Mouse (Mus musculus) E14TG2a.4 (cell line): ENCODE data around the gene Olfr1126.
"Not testable (repeated sequence)": the region's sequence is repeated elsewhere in the genome, so short reads cannot be mapped to it uniquely, and the experiment has no call there.

Experiments used
- H3K27me3 ChIP-seq: 2 replicates; pipeline ENCODE4 v1.6.1; 2014; ENCODE audit warnings: low read length, control low read depth; ENCODE audit not compliant: insufficient read depth
- H3K36me3 ChIP-seq: 2 replicates; pipeline ENCODE4 v1.6.1; 2014; ENCODE audit warnings: low read length, control low read depth; ENCODE audit not compliant: insufficient read depth
- H3K4me1 ChIP-seq: replicated peaks from 2 replicates; pipeline ENCODE4 v1.6.1; 2014; ENCODE audit warnings: low read depth, low read length, control low read depth
- H3K4me3 ChIP-seq: replicated peaks from 2 replicates; pipeline ENCODE4 v1.5.1; 2014; ENCODE audit warnings: mild to moderate bottlenecking, low read length
- H3K9me3 ChIP-seq: 2 replicates; pipeline ENCODE4 v1.6.1; 2014; ENCODE audit warnings: low read length, control low read depth
- CTCF ChIP-seq: conservative IDR thresholded peaks from 2 replicates; pipeline ENCODE4 v1.5.1; 2014; ENCODE audit warnings: low read length
- NANOG ChIP-seq: IDR thresholded peaks from 2 replicates; pipeline ENCODE4 v1.6.1; 2014; ENCODE audit warnings: borderline replicate concordance, low read length, mixed read lengths
- POU5F1 ChIP-seq: IDR thresholded peaks from 2 replicates; pipeline ENCODE4 v1.6.1; 2014; ENCODE audit warnings: low read length, borderline replicate concordance

The Olfr1126 gene

GRCm38 (mm10) chr2:87453662-87454061 lies at the start of gene Olfr1126:
Gene Olfr1126 (plus strand): TSS chr2:87453962.
- no peaks in the 10 kb centered on the region for H3K36me3 ChIP-seq
- no peaks in the 10 kb centered on the region for H3K9me3 ChIP-seq
- H3K4me3 ChIP-seq, result no peak within 1 kb of the TSS
- H3K4me1 ChIP-seq, result no peaks in the 10 kb centered on the region
- TF ChIP-seq CTCF, result no peak
- no peak for TF ChIP-seq NANOG
- TF ChIP-seq POU5F1, result no peak
- H3K27me3 ChIP-seq, result no peaks in the 10 kb centered on the region

GRCm38 (mm10) chr2:87416335-87416734 lies 37.4 kb upstream of the Olfr1126 start, which contains the start of gene Olfr1123:
Gene Olfr1123 (plus strand): TSS chr2:87416635.
- no peak for TF ChIP-seq NANOG
- no peak for TF ChIP-seq POU5F1
- TF ChIP-seq CTCF, result no peak
- H3K4me1 ChIP-seq, result no peaks in the 10 kb centered on the region
- H3K4me3 ChIP-seq, result no peak within 1 kb of the TSS
- no peaks in the 10 kb centered on the region for H3K27me3 ChIP-seq
- H3K36me3 ChIP-seq, result no peaks in the 10 kb centered on the region
- H3K9me3 ChIP-seq, result no peaks in the 10 kb centered on the region

GRCm38 (mm10) chr2:87429975-87430374 lies 23.8 kb upstream of the Olfr1126 start, which contains the start of gene Olfr1124:
Gene Olfr1124 (plus strand): TSS chr2:87430275.
- no peaks in the 10 kb centered on the region for H3K36me3 ChIP-seq
- H3K27me3 ChIP-seq, result no peaks in the 10 kb centered on the region
- no peak for TF ChIP-seq CTCF
- TF ChIP-seq POU5F1, result no peak
- TF ChIP-seq NANOG, result no peak
- no peaks in the 10 kb centered on the region for H3K4me1 ChIP-seq
- no peaks in the 10 kb centered on the region for H3K9me3 ChIP-seq
- no peak within 1 kb of the TSS for H3K4me3 ChIP-seq

GRCm38 (mm10) chr2:87437731-87438130 lies 16.0 kb upstream of the Olfr1126 start:
- TF ChIP-seq CTCF, result peak; percentile 10; the same call in 1 of the 2 replicates
- no peak for TF ChIP-seq POU5F1
- Histone ChIP-seq H3K4me1 (no peaks in the 10 kb centered on the region), H3K4me3 (no peak overlapping the region), H3K27me3 (peaks cover 7% of the 10 kb centered on the region), H3K9me3 (no peaks in the 10 kb centered on the region; the same call in 1 of the 2 replicates), H3K36me3 (no peaks in the 10 kb centered on the region)

- no peaks in the 10 kb centered on the region for H3K4me1 ChIP-seq
- H3K36me3 ChIP-seq, result no peaks in the 10 kb centered on the region
- no peaks in the 10 kb centered on the region for H3K27me3 ChIP-seq
- no peak overlapping the region for H3K4me3 ChIP-seq
- no peak for TF ChIP-seq CTCF
- TF ChIP-seq NANOG, result no peak
- TF ChIP-seq POU5F1, result no peak
- H3K9me3 ChIP-seq, result no peaks in the 10 kb centered on the region
These were observed 8.0 kb downstream of the Olfr1126 start for GRCm38 (mm10) chr2:87461769-87462168.

- peak; percentile 34 for TF ChIP-seq CTCF
- no peak for TF ChIP-seq NANOG
- no peak overlapping the region for H3K4me3 ChIP-seq
- H3K36me3 ChIP-seq, result peaks cover 15% of the 10 kb centered on the region
- peaks cover 19% of the 10 kb centered on the region for H3K9me3 ChIP-seq
- H3K27me3 ChIP-seq, result no peaks in the 10 kb centered on the region
- H3K4me1 ChIP-seq, result peaks cover 31% of the 10 kb centered on the region
These were observed 26.4 kb downstream of the Olfr1126 start for GRCm38 (mm10) chr2:87480207-87480606.

GRCm38 (mm10) chr2:87481158-87481557 lies 27.4 kb downstream of the Olfr1126 start:
- Histone ChIP-seq H3K27me3 (no peaks in the 10 kb centered on the region), H3K4me3 (no peak overlapping the region), H3K9me3 (peaks cover 19% of the 10 kb centered on the region), H3K36me3 (peaks cover 15% of the 10 kb centered on the region), H3K4me1 (peaks cover 38% of the 10 kb centered on the region)
- TF ChIP-seq NANOG (no peak), CTCF (no peak), POU5F1 (no peak)

GRCm38 (mm10) chr2:87482276-87482675 lies 28.5 kb downstream of the Olfr1126 start:
- H3K27me3 ChIP-seq, result no peaks in the 10 kb centered on the region
- peaks cover 45% of the 10 kb centered on the region for H3K4me1 ChIP-seq
- H3K9me3 ChIP-seq, result peaks cover 19% of the 10 kb centered on the region
- H3K4me3 ChIP-seq, result no peak overlapping the region
- TF ChIP-seq CTCF, result peak; percentile 13; the same call in 1 of the 2 replicates
- no peak for TF ChIP-seq POU5F1
- TF ChIP-seq NANOG, result no peak
- H3K36me3 ChIP-seq, result peaks cover 15% of the 10 kb centered on the region

GRCm38 (mm10) chr2:87496993-87497392 lies 43.2 kb downstream of the Olfr1126 start, which contains the start of gene Pramel7:
Gene Pramel7 (minus strand): TSS chr2:87497093.
- H3K9me3 ChIP-seq, H3K4me3 ChIP-seq, H3K27me3 ChIP-seq, H3K4me1 ChIP-seq, H3K36me3 ChIP-seq: not testable (repeated sequence)
